Mouse (Mus musculus) limb, embryonic 11.5 days (tissue): Measurements from ENCODE around the gene Poll. TPM values are rescaled to one million over a fixed set of nuclear protein-coding genes. Genes with fewer than 3 reads are reported as not detected.

Source experiments
- ATAC-seq: fragments of 200-750 bp; cut with Nextera tagmentation; 2 replicates; pipeline ENCODE4 v1.8.0; 2017; ENCODE audit warnings: low read depth; ENCODE audit not compliant: insufficient number of reproducible peaks, low FRiP score, low TSS enrichment
- DNase-seq: peaks from one replicate; pipeline ENCODE4 v3.0.0-alpha.2; 2015; ENCODE audit warnings: low spot score
- H3K27ac ChIP-seq: fragments of 300-500 bp; sonication (generic); replicated peaks from 2 replicates; pipeline ENCODE4 v1.5.1; 2014; ENCODE audit warnings: low read depth, mild to moderate bottlenecking, low read length
- H3K27me3 ChIP-seq: fragments of 300-500 bp; sonication (generic); 2 replicates; pipeline ENCODE4 v1.6.1; 2014; ENCODE audit warnings: mild to moderate bottlenecking, low read length, mixed read lengths; ENCODE audit not compliant: control insufficient read depth, insufficient read depth
- H3K36me3 ChIP-seq: fragments of 300-500 bp; sonication (generic); 2 replicates; pipeline ENCODE4 v1.6.1; 2014; ENCODE audit warnings: mild to moderate bottlenecking, low read length, moderate library complexity, mixed read lengths; ENCODE audit not compliant: control insufficient read depth, insufficient read depth
- H3K4me1 ChIP-seq: fragments of 300-500 bp; sonication (generic); 2 replicates; pipeline ENCODE4 v1.6.1; 2014; ENCODE audit warnings: low read length, mixed read lengths; ENCODE audit not compliant: control insufficient read depth, insufficient read depth
- H3K4me2 ChIP-seq: fragments of 300-500 bp; sonication (generic); 2 replicates; pipeline ENCODE4 v1.6.1; 2014; ENCODE audit warnings: low read depth, mild to moderate bottlenecking, moderate library complexity; ENCODE audit not compliant: severe bottlenecking
- H3K4me3 ChIP-seq: fragments of 300-500 bp; sonication (generic); 2 replicates; pipeline ENCODE4 v1.5.1; 2014; ENCODE audit warnings: low read depth, low read length
- H3K9ac ChIP-seq: fragments of 300-500 bp; sonication (generic); 2 replicates; pipeline ENCODE4 v1.6.1; 2014; ENCODE audit warnings: mild to moderate bottlenecking, low read length
- H3K9me3 ChIP-seq: fragments of 300-500 bp; sonication (generic); 2 replicates; pipeline ENCODE4 v1.6.1; 2016; ENCODE audit warnings: low read length; ENCODE audit not compliant: control insufficient read depth
- WGBS: fragments of 180-500 bp; shearing (Covaris S2); extraction: QIAGEN DNeasy Blood & Tissue Kit; methylation state at CpG from one replicate; pipeline ENCODE4 v1.1.7; 2014; 5-methylcytosine and 5-hydroxymethylcytosine counted together
- polyA plus RNA-seq: library from polyadenylated mRNA; unstranded; fragments of >200 nt; fragmentation: Nextera tagmentation; extraction: Ambion mirVana; gene quantifications from 2 replicates; pipeline ENCODE4 v1.2.1, GENCODE M21; 2014

Gene Poll
- polyA plus RNA-seq, 1 experiment from 2014 or later: 19.7 TPM

DNA sequence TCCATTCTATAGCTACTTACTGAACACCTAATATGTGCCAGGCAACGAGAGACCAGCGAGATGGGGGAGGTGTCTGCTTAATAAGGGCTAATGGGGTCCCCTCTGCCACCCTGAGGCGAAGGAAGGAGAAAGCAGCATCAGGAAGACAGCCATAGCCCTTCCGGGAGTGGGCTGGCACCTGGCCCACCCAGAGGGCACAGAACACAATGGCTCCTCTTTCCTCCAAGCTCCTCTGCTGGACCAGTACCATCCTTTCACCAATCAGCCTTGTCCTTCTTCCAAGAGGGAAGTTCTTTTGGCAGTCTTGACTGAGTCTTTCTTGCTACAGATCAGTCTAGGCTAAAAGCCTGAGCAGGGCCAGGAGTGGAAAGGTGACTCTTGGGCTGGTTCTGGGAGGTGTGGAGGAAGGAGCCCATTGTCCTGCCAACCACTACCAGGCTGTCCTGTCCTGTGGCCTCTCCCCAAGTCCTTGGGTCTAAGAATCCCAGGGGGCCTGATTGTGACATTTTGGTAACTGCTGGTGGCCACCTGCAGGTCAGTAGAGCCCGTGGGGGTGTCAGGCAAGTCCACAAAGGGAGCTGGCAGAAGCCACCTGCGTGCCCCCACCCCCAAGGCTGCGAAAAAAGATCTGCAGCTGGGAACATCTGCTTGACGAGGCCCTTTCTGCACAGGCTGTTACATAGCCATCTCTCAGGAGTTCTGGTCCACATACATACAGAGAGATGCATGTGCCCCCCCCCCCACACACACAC is 19.5 kb downstream of the Poll start:
- Histone ChIP-seq H3K9me3 (no peaks in the 10 kb centered on the region), H3K9ac (no peak overlapping the region), H3K4me3 (peak overlapping the region; percentile 31), H3K27me3 (peaks cover 37% of the 10 kb centered on the region), H3K36me3 (no peaks in the 10 kb centered on the region), H3K4me2 (peak overlapping the region; percentile 62), H3K4me1 (peaks cover 15% of the 10 kb centered on the region), H3K27ac (no peak overlapping the region)
- no peak for ATAC-seq
- DNase-seq: peak; percentile 31
- WGBS: 32% methylated on average over 8 of the region's 8 CpGs

GRCm38 (mm10) chr19:45537505-45537904 is 22.8 kb downstream of the Poll start:
- Histone ChIP-seq H3K4me3 (no peak overlapping the region), H3K9me3 (no peaks in the 10 kb centered on the region), H3K27ac (no peak overlapping the region), H3K4me1 (peaks cover 25% of the 10 kb centered on the region), H3K36me3 (no peaks in the 10 kb centered on the region), H3K4me2 (no peak overlapping the region), H3K9ac (no peak overlapping the region), H3K27me3 (peaks cover 15% of the 10 kb centered on the region)
- no peak for ATAC-seq
- peak; percentile 63 for DNase-seq
- 62% methylated on average over 1 of the region's 1 CpGs for whole genome bisulfite sequencing

DNA sequence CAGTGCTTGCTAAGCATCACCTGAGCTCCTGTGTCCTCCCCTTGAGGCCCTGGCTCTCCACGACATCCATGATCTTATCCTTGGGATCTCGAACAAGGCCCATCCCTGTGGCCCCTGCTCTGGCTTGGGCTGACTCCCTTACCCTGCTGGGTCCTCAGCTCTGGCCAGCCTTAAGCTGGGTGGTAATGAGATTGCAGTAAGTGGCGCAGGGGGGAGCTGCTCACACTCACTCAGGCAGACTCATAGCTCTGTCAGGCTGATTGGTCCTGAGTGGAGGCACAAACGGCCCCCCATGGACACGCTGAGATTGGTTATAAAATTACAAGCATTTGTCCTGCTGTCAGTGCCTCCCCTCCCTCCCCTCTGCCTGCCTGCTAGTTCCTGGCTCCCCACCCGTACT is 24.4 kb downstream of the Poll start:
- no peak for ATAC-seq
- WGBS: 41% methylated on average over 6 of the region's 6 CpGs
- H3K27me3 ChIP-seq: peaks cover 4% of the 10 kb centered on the region; the same call in 1 of the 2 replicates

GRCm38 (mm10) chr19:45535214-45535735 is 25.1 kb downstream of the Poll start:
- 0 out of 2 replicates have a peak, but pooled peaks have one; percentile 11 for ATAC-seq
- Histone ChIP-seq H3K27me3 (peaks cover under 1% of the 10 kb centered on the region; the same call in 1 of the 2 replicates), H3K27ac (no peak overlapping the region), H3K4me1 (peaks cover 19% of the 10 kb centered on the region), H3K36me3 (no peaks in the 10 kb centered on the region), H3K4me2 (no peak overlapping the region), H3K9ac (no peak overlapping the region), H3K4me3 (no peak overlapping the region), H3K9me3 (no peaks in the 10 kb centered on the region)
- 43% methylated on average over 8 of the region's 8 CpGs for WGBS
- no peak for DNase-seq

More for the DNA sequence above, 24.4 kb downstream of the Poll start:
- Histone ChIP-seq H3K4me2 (no peak overlapping the region), H3K4me1 (peaks cover 19% of the 10 kb centered on the region), H3K36me3 (no peaks in the 10 kb centered on the region), H3K4me3 (no peak overlapping the region), H3K27ac (no peak overlapping the region), H3K9me3 (no peaks in the 10 kb centered on the region), H3K9ac (no peak overlapping the region)
- no peak for DNase-seq

- no peaks in the 10 kb centered on the region; the same call in 1 of the 2 replicates for H3K36me3 ChIP-seq
- H3K9me3 ChIP-seq: no peaks in the 10 kb centered on the region
- no peak overlapping the region for H3K27ac ChIP-seq
- DNase-seq (no peak), ATAC-seq (no peak)
- H3K4me2 ChIP-seq: no peak overlapping the region
- H3K4me1 ChIP-seq: peaks cover 19% of the 10 kb centered on the region
- WGBS: 72% methylated on average over 7 of the region's 7 CpGs
- H3K9ac ChIP-seq: no peak overlapping the region
- H3K4me3 ChIP-seq: no peak overlapping the region
- H3K27me3 ChIP-seq: no peaks in the 10 kb centered on the region
Observed at GRCm38 (mm10) chr19:45533617-45534016, 26.7 kb downstream of the Poll start.

DNA sequence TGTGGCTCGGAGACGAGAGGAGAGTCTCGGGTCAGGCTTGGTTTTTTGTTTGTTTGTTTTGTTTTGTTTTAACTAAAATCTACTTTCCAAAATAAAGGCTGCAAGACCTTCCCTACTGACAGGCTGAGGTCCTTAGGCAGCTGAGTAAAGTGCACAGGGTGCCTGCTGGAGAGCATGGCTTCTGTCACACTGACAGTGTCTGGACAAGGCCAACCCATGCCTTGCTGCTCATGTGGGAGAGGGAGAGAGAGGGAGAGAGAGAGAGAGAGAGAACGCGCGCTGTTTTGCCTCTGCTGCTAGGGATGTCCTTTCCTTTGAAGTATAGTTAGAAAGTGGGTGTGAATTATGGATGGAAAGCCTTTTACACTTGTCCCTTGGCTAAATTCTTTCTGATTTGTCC is 28.8 kb downstream of the Poll start:
- H3K27me3 ChIP-seq: no peaks in the 10 kb centered on the region
- H3K36me3 ChIP-seq: no peaks in the 10 kb centered on the region; the same call in 1 of the 2 replicates
- H3K9me3 ChIP-seq: no peaks in the 10 kb centered on the region
- H3K4me1 ChIP-seq: peaks cover 19% of the 10 kb centered on the region
- H3K4me3 ChIP-seq: no peak overlapping the region
- no peak for DNase-seq
- 31% methylated on average over 6 of the region's 6 CpGs for WGBS
- no peak overlapping the region for H3K27ac ChIP-seq
- no peak overlapping the region for H3K9ac ChIP-seq
- no peak for ATAC-seq
- no peak overlapping the region for H3K4me2 ChIP-seq

DNA sequence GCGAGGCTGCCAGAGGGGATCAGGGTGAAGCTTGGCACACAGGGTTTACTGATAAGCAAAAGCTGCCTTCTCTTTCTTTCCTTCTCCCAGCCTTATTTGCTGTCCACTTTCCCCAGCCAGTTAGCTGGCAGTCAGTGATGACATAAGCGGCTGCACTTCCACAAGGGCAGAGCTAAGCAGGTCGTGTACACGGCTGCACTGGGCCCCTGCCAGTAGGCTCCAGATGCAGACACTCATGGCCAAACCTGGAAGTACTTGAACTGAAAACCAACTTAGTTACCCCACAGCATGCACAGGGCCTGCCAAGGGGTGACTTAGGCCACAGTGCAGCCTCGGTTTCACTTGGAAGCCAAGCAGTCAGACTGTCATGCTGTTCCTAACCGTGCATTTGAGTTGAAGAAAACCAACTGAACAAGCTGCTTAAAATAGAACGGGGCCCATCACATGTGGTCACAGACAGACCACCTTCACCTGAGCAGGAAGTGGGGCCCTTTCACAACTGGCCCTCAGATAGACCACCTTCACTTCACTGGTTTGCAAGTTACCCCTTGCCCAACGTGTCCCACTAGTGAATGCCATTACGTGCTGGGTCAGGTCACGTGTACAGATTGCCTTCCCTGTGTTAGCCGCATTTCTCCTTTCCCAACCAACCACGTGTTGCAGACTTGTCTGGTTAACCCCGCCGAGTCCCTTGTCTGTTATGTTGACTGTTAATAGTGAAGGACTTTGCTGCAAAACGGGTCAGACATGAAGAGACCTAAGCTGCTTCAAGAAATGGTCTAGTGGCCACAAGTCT is 29.9 kb downstream of the Poll start:
- WGBS: 80% methylated on average over 15 of the region's 15 CpGs
- Histone ChIP-seq H3K9ac (no peak overlapping the region), H3K36me3 (no peaks in the 10 kb centered on the region; the same call in 1 of the 2 replicates)

DNA sequence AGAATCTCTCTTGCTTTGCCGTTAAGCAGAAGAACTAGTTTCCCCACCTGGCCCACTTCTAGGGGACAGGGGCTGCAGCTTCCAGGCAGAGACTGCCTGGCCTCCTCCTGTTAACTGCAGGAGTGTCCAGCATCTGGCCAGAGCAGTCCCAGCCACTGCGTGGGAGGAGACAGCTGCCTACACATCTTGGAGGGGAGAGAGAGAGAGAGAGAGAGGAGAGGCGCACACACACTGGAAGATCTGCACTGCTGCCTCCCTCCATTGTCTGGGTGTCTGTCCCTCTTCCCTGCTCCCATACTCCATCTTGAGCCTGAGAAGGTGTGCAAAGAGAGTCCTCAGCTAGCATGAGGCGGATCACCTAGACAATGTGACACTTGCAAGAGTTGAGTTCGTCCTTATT is 31.0 kb downstream of the Poll start:
- H3K4me2 ChIP-seq: no peak overlapping the region
- H3K9ac ChIP-seq: no peak overlapping the region
- H3K27me3 ChIP-seq: no peaks in the 10 kb centered on the region
- H3K9me3 ChIP-seq: no peaks in the 10 kb centered on the region
- ATAC-seq (no peak), DNase-seq (no peak)
- no peak overlapping the region for H3K4me3 ChIP-seq
- peaks cover 5% of the 10 kb centered on the region for H3K4me1 ChIP-seq
- WGBS: 73% methylated on average over 5 of the region's 5 CpGs
- no peak overlapping the region for H3K27ac ChIP-seq
- H3K36me3 ChIP-seq: no peaks in the 10 kb centered on the region; the same call in 1 of the 2 replicates

More for the DNA sequence above, 29.9 kb downstream of the Poll start:
- ATAC-seq (no peak), DNase-seq (no peak)
- no peak overlapping the region for H3K27ac ChIP-seq
- peaks cover 14% of the 10 kb centered on the region for H3K4me1 ChIP-seq
- no peak overlapping the region for H3K4me3 ChIP-seq
- no peak overlapping the region for H3K4me2 ChIP-seq
- H3K9me3 ChIP-seq: no peaks in the 10 kb centered on the region
- H3K27me3 ChIP-seq: no peaks in the 10 kb centered on the region
